Mouse (Mus musculus): ENCODE data around the gene Rab36. TPM values are rescaled to one million over a fixed set of nuclear protein-coding genes. Genes with fewer than 3 reads are reported as not detected.

Gene Rab36
- total RNA-seq, 1 experiment from 2014 or later = 9.7 TPM

DNA sequence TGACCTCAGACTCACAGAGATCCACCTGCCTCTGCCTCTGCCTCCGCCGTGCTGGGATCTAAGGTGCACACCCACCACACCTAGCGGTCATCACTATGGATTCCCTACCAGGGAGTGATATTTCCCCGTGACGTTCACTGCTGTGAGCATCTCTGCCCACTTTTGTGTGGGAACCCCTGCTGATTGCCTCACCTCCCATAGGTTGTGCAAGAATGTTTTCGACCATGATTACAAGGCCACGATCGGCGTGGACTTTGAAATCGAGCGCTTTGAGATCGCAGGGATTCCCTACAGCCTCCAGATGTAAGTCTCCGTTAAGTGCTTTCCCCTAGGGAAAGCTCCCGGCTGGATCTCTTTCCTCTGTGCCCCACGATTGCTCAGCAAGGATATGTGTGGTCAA, 9.0 kb downstream of the Rab36 start:
- DNase-seq = no peak

DNA sequence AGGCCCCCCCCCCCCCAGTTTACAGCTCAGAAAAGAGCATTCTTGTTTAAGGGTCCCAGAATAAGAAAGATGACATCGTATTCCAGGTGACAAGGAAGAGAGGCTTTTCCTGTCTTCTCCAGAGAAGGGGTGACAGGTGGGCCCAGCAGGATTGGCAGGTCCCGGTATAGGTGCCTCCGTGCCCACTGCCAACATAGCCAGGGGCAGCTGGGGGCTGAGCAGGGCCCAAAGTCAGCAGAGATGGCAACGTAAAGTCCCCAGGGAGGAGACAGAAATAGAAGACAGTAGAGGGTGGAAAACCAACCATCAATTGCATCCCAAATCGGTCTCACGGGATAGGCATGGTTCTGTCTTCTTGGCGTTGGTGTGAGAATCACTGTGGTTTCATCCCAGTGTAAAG, 11.9 kb downstream of the Rab36 start:
- DNase-seq = no peak

DNA sequence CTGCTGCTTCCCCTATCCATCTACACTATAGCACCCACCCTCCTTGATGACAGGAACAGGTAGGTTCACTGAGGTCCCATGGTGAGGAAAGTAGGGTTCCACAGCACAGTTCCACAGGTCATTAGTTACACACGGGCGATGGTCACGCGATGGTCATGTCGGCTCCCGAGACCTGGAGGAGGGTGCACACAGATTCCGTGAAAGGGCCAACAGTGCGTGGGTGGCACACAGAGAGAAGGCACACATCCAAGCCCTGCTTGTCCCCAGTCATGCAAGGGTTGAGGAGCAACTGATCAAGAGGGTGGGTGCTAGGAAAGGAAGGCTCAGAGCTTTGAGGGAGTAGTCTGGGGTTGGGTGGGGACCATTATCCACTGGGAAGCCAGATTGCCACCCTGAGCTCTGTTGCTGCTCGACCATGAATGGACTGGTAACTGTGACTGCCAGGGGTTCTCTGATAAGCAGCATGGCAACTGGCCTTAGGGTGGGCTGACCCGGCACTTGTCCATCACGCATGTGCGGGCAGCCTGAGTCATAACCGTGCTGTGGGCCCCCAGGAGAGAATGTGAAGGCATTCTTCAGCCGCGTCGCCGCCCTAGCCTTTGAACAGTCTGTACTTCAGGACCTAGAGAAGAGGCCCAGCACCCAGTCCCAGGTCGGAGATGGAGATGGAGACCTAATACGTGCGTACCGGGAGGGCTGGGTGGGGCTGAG, 14.7 kb downstream of the Rab36 start:
- no peak for DNase-seq

DNA sequence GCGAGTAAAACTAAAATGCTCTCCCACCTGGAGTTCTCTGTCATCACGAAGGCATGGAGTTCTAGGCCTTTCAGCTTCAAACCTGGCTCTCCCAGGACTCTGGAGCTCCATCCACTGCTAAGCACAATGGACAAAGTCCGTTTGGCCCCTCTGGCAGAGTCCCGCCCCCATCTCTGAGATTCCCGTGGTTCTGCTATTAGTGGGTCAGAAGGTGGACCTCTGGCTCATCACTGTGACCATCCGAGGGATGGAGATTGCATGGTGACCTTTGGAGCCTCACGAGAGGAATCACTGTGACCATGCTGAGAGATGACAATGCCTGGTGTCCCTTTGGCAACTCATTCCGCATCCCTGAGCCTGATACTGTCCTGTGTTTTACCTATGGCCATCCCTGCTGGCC, 16.0 kb downstream of the Rab36 start:
- DNase-seq = no peak

DNA sequence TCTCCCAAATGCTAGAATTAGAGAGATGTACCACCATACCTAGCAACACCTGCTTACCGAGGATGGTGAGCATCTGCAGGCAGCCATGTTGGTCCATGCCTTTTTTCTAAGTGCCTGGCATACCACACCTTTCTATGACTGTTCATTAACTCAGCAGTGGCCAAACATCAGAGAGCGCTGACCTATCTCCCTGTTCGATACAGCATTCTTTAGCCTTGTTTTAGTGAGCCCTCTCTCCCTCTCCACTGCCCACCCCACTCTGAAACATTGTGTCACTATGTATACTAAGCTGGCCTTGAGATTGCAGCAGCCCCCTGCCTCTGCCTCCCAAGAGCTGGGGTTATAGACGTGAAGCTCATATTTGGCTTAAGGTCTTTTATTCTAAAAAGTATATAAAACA, 16.8 kb downstream of the Rab36 start:
- no peak for DNase-seq

DNA sequence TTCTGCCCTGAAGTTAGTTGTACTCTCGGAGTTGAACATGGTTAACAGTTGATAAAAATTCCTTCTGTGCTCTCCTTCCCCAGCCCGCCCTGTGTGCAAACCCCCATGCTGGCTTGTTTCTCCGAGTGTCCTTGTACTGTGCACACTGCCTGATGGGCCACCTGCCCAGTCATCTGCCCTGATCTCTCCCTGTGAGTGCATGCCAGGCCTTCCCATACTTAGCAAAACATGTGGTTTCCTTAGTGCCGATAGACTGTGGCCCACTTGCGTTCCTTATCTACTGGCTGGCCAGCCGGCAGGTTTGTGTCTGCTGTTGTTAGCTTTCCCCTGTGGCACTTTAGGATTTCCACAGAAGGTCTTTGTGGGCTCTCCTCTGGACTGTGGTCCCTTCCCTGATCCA, 17.3 kb downstream of the Rab36 start:
- peak; percentile 75 for DNase-seq

DNA sequence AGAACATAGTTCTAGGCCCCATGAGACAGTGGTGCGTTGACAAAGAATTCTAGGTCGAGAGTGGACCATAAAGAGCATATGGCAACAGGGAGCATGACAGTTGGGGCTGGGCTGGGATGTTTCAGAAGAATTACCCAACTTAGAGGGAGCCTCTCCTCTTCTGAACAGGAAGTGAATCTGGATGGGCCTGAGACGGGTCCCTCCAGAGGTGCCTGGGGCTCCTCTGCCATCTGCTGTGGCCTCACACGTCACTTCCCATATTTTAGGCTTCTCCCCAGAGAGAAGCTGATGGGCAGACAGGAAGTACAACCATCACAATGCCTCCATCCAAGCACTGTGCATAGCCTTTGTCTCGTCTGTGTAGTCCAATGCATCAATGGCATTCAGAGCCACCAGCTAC, 18.8 kb downstream of the Rab36 start:
- no peak for DNase-seq

DNA sequence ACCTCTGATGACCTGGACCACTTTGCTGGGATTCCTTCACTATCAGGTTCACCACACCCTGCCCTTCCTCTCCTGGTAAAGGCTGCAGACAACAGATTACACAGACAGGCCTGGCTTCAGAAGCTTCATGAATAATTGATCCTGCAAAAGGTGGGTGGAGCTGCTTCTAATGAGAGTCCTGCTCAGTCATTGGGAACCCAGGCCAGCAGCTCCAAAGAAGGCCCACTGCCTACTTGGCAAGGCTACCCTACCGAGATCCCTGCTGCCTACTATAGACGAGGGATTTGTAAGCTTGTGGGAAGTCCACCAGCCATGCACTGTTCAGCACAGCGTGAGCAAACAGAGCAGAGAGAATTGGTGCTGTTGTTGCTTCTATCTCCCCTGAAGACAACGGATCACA, 19.4 kb downstream of the Rab36 start:
- DNase-seq = no peak

DNA sequence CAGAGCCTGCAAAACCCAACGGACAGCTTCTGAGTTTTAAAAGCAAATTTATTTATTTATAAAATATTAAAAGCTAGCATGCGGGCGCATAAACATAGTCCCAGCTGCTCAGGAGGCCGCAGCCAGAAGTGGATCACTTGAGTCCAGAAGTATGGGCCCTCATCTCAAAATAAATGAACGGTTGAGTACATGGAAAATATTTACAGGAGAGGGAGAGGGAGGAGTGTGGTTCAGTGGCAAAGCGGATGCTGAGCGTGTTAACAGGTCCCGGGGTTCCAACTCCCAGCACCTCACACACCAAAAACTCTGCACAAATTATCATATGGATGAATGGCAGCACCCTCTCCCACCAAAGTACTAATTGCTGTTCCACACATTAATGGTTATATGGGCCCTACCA, 21.5 kb downstream of the Rab36 start:
- DNase-seq = no peak

DNA sequence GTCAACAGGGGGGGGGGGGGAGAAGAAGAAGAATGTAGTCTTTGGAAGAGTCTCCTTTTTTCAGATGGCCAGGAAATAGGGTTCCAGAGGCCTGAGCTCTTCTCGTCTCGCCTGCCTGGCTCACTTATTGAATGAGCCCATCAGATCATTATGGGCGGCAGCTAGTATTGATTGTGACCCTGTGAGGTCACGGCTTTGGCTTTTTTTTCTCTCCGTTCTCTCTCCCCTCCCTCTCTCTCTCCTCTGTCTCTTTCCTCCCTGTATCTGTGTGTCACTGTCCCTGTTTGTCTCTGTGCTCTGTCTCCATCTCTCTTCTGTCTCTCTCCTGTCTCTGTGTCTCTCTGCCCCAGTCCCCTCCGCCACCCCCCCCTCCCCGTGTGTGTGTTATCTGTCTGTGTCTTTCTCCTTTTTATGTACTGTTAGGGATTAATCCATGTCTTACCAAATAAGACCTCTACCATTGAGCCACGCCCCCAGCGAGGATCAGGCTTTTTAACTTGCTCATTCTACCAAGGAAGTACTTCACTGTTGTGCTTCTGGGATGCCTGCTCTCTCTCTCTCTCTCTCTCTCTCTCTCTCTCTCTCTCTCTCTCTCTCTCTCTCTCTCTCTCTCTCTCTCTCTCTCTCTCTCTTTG, 22.0 kb downstream of the Rab36 start:
- DNase-seq = no peak

DNA sequence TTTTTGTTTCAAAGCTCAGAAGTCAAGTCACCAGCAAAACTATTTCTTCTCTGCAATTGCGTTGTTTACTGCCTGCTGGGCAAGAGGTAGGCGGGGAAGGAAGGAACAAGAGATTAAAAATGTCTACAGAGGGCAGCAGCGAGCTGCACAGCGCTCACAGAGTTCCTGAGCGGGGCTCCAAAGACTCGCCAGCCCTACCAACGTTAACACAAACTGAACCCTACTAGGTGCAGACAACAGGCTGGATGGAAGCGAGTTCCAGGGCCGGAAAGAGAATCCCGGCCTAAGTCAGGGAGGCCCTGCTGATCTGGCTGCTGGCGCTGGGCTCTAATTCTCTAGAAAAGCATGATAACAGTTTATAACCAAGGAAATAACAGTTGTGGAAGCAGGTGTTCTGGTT, 22.5 kb downstream of the Rab36 start:
- peak; percentile 78 for DNase-seq

DNA sequence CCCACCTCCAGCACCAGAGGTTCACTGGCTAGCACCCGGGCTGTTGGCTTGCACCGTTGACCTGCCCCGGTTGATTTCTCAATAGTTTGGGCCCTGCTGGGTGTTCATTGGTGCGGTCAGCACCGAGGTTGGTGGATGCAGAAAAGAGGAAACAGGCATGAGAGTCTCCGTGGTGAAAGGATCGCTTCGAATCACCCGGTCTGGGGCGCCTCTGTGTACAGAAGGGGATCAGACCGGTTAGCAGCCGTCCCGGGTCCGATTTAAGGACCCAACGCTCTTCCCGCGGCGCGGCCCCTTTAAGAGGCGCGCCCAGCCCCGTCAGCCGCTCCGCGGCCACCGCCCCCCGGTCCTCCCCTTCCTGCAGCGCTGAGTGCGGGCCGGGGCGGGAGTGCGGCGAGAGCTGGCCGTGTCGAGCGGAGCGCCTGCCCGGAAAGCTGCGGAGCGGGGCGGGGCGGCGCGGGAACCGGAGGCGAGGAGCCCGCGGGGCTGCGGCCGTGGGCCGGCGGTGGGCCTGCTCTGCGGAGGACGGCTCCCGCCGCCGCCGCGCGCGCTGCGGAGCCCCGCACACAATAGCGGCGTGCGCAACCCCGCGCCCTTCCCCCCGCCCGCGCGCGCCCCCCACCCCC, 23.5 kb downstream of the Rab36 start, which contains the start of gene Bcr:
Bcr (plus strand) TSS at position 376 of the 626 bp plus-strand sequence.
- peak; percentile 91 for DNase-seq

DNA sequence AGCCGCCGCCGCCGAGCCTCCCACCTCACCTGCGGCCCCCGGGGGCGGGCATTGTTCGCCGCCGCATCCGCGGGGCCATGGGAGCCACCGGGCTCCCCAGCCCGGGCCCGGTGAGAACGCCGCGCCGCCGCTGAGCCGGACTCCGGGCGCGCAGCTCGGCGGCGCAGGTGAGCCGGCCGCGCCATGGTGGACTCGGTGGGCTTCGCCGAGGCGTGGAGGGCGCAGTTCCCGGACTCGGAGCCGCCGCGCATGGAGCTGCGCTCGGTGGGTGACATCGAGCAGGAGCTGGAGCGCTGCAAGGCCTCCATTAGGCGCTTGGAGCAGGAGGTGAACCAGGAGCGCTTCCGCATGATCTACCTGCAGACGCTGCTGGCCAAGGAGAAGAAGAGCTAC, 24.0 kb downstream of the Rab36 start:
- DNase-seq = peak; percentile 40

DNA sequence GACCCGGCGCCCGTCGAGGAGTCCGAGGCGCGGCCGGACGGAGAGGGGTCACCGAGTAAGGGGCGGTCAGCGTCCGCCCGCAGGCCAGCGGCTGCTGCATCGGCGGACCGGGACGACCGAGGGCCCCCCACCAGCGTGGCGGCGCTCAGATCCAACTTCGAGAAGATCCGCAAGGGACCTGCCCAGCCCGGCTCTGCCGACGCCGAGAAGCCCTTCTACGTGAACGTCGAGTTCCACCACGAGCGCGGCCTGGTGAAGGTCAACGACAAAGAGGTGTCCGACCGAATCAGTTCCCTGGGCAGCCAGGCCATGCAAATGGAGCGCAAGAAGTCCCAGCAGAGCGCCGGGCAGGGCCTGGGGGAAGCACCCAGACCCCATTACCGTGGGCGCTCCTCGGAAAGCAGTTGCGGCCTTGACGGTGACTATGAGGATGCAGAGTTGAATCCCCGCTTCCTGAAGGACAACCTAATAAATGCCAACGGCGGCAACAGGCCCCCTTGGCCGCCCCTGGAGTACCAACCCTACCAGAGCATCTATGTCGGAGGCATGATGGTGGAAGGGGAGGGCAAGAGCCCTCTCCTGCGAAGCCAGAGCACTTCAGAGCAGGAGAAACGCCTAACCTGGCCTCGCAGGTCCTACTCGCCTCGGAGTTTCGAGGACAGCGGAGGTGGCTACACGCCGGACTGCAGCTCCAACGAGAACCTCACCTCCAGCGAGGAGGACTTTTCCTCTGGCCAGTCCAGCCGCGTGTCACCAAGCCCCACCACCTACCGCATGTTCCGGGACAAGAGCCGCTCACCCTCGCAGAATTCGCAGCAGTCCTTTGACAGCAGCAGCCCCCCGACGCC, 24.7 kb downstream of the Rab36 start:
- peak; percentile 53 for DNase-seq

DNA sequence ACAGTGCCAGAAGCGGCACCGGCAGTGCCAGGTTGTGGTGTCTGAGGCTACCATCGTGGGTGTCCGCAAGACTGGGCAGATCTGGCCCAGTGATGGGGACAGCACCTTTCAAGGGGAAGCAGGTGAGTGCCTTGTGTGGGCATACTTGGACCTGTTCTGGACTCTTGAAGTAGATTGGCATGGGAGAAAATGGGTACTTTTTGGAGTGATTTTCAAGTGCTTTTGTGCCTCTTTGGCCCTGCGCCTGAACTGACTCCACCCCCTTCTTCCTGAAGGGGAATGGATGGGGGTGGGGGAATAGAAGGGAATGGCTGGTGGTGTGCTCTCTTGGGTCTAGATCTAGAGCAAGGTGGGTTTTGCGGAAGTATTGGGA, 25.3 kb downstream of the Rab36 start:
- DNase-seq = peak; percentile 34

DNA sequence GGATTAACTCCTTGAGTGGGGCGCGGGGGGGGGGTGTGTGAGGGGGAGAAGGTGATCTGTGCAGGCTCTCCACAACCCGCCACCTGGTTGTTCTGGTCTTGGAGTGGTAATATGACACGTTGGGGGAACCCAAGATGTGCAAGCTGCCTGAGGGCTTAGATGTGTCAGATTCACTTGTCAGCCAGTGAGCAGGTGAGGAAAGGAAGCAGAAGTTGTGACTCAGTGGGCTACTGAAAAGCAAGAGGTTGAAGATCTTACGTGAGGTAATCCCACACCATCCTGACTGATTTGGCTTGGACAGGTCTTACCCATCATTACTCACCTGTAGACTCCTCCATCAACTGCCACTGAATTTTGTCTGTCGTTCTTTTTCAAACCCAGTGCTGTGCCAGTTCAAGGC, 25.8 kb downstream of the Rab36 start:
- DNase-seq = no peak

DNA sequence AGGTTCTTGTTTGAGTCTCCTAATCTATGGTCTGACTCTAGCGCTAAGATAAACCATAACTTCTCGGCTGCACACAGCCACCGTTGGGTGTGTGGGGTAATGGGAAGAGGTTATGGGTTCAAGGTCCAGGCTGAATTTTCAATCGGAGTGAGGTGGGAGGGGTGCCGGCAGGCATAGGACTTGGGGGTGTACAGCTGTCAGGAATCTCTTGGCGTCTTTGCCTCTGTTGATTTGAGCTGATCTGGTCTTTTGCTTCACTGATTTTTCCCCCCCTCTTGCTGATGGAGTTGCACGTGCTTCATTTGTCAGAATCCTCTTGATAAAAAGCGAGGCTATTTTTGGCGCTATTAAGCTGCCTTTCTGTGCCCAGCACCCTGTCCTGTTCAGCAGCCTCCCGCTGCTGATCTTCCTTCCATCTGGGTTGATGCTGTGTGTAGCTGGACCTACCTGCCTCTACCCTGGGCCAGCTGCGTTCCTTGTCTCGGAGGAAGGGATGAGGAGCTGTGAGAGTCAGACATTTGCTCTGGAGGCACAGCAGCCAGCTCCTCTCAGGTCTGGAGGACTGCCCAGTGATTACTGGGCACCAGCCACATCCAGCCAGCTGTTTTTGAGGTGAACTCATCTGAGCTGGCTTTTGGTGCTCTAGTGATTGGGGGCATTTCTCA, 26.6 kb downstream of the Rab36 start:
- no peak for DNase-seq

DNA sequence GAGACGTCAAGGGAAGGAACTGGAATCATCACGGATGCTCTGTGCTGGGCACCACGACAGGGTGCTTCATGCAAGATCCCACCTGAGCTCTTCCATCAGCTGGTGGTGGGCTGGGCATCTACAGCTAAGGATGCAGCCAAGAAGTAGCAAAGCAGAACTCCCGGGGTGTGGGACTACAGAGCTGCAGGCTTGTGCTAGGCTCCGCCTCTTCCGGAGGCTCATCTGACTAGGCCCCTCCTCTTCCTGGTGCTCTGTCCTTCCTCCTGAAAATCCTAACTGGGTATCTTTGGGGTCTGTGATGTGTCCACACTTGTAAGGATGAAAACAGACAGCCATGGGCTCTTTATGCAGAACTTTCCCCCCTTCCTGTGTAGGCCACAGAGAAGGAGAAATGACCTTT, 28.8 kb downstream of the Rab36 start:
- DNase-seq = no peak

DNA sequence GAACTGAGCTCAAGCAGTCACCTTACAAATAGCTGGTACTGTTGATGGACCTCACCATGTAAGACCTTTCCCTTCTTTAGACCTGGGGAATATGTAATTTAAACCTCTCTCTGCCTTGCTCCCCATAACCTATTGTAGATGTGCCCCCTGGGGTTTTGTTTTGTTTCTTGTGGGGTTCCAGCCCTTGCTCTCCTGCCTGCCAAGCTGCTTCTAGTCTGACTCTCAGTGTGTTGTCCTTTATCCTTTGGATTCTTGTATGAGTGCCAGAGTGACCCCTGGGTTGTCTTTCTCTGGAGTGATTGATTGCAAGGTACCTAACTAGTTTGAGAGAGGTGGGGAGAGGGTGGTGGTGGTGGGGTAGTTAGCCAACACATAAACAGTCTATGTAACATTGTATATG, 30.6 kb downstream of the Rab36 start:
- no peak for DNase-seq

DNA sequence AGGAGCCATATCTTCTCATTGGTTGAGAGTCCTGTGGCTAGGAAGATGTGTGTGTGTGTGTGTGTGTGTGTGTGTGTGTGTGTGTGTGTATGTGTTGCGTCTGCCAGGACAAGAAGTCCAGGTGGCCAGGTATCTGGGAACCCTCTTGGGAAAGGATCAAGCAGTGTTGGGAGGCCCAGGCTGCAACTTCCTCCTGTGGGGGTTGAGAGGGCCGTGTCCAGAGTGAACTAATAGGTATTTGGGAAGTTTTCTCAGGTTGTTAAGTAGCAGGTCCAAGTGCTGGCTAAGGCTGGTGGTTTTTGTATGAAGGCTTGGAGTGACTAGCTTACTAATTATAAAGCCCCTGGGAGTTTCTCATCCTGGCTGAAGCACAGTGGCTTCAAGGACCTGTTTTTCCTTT, 31.2 kb downstream of the Rab36 start:
- DNase-seq = no peak

DNA sequence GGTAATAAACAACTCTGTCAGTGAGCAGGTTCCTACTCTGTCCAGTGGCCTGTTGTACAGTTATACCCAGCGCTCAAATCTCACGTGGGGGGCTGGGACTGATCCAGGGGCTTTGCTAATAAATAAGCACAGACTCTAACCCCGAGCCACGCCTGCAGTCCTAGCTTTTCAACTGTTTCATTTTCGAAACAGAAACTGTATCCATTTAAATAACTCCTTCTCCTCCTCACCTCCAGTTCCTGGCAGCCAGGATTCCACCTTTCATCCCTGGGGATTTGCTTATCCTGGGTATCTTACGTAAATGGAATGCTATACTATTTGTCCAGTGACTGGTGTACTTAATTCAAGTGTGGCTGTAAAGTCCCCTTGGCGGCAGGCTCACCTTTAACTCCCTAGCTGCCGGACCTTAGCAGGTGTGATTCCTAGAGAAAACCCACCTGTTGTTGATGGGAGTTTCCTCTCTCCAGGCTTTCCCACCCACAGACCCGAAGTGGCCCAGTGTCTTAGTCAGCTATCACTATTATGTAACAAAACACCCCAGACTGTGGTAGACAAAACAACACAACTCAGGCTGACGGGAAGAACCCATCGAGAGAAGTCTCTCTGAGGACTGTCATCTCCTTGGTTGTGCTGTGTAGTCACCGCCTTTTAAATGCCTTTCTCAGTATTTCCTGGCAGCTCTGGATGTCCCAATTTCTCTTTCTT, 31.9 kb downstream of the Rab36 start:
- DNase-seq = no peak
